Mouse (Mus musculus): ENCODE measurements around the gene Gatb.

Gene Gatb

DNA sequence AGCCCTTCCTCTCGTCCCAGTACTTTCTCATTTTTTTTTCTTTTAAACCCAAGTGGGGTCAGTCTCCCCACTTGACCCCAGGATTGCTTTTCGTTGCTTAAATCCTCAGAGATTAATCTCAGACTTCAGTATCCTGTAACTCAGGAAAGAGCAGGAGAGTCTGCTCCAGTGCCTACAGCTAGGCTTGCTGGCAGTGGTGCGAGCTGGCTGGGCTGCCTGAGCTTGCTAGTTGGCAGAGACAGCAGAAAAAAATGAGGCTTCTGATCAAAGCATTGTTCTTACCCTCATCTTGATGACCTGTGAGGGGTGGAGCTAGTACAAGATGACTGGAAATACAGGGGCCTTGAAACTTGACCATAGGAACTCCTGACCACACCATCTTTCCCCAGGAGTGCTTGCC, 20.5 kb downstream of the Gatb start:
- DNase-seq = no peak

DNA sequence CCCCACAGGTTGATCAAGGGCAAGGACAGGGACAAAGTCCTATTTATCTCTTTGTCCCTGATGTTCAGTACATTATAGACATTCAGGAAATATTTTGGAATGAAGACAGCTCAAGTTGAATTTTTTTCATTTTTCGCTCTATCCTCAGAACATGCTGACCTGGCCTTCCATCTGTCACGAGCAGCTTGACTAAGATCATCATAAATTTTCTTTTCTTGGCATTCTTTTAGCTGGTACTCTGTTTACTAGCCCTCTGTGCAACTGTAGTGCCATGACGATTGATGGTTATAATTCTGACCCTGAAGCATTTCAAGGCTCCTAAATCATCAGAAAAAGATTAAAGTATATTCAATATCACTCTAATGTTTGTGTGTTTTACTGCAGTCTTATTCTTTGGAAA, 25.6 kb downstream of the Gatb start:
- DNase-seq = no peak

GRCm38 (mm10) chr3:85601841-85602305, 28.0 kb downstream of the Gatb start:
- no peak for DNase-seq

GRCm38 (mm10) chr3:85603811-85604210, 29.9 kb downstream of the Gatb start:
- DNase-seq = no peak

GRCm38 (mm10) chr3:85606912-85607311, 33.0 kb downstream of the Gatb start:
- DNase-seq = no peak

DNA sequence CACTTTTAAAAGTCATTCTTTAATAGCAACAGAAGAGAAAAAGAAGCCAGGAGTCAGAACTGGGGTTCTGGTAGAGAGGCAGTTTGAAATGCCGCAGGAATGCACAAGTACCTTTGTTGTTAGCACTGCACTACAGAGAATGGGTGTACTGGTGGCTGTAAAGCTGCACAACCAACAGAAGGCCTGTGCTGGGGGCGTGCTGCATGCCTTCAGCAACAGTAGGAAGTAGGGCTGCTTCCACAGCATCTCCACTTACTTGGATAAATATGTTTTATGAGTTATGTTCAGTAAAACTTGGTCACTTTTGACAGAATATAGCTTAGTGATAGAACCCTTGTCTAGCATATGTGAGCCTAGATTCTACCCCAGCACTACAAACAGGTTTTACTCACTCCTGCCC, 33.8 kb downstream of the Gatb start:
- no peak for DNase-seq

DNA sequence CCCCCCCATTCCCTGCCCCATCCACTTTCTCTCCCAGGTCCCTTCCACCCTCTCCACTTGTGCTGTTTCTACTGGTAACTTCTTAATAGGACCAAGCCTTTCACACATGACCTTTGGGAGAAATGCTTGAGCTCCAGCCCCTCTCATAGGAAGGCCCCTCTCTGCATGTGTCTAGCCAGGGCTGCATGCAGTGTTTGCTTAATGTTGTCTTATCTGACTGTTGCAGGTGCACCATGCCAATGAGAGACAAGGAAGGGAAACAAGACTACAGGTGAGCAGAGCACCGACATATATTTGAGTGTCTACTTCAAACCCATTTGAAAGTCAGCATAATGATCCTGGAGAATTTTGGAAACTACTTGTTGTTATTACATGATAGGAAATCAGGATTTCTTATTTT, 42.5 kb downstream of the Gatb start:
- no peak for DNase-seq

DNA sequence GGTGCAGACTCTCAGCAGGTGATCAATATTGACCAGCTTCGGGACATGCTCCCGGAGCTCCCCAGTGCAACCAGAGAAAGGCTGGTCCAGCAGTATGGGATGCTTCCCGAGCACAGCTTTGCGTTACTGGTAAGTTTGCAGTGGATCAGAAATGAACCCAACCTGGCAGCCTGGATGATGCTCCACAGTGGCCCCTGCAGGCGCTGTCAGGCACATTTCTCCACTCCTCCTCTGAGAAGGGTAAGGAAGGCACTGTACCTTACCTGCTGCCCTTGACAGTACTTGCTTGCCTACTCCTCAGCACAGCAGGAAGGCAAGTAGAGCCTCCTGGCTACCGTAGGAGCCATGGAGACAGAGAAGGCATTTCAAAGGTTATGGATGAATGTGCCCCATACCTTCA, 45.0 kb downstream of the Gatb start:
- DNase-seq = peak; percentile 40

DNA sequence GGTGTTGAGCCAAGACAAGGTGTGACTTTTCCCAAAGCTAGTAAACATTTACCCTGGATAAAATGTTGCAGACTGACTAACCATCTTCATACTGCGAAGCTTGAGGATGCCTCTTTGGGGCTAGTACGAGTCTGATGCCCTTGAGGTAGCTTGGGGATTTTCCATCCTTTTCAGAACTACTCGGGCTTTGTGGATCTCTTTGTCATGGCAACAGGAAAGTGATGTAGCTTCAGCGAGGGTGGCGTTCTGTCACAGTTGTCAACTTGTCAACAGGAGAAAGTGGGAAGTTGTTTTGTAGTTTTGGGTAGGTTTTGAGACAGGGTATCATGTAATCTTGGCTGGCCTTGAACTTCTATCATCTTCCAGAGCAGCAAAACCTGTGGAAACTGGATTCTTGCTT, 45.4 kb downstream of the Gatb start:
- DNase-seq = no peak

DNA sequence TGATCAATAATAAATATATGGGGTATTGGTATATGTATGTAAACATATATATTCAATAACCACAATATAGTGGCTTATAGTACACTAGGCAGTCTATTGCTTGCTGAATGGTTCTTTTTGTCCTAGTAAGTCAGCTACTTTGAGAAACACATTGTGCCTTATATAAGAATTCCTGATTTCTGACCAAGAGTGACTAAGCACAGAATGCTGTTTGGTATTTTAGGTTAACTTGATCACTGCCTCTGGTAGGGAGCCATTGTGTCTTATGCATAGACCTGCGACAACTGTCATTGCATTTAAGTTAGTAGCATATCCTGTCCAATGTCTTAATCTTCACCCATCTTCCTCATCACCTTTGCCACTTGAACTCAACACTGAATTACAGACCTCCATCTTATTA, 45.8 kb downstream of the Gatb start:
- no peak for DNase-seq

GRCm38 (mm10) chr3:85629895-85630510, 56.1 kb downstream of the Gatb start:
- DNase-seq = no peak

DNA sequence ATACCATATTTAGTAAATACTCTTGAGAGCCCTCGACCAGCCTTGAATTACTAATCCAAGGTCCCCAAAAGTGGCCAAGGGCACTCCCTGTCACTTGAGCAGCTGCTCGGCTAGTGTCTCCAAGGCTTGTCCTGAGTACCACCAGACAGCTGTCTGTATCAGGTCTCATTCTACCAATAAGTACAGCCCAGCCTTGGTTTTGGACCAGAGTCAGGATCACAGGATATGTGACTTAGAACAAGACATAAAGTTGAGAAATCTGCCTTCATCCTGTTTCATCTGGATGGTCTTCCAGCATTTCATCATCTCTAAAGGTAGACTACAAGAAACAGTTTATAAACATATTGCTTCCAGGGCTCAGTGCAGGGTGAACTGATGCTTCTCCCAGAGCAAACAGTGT, 59.8 kb downstream of the Gatb start:
- DNase-seq = no peak

DNA sequence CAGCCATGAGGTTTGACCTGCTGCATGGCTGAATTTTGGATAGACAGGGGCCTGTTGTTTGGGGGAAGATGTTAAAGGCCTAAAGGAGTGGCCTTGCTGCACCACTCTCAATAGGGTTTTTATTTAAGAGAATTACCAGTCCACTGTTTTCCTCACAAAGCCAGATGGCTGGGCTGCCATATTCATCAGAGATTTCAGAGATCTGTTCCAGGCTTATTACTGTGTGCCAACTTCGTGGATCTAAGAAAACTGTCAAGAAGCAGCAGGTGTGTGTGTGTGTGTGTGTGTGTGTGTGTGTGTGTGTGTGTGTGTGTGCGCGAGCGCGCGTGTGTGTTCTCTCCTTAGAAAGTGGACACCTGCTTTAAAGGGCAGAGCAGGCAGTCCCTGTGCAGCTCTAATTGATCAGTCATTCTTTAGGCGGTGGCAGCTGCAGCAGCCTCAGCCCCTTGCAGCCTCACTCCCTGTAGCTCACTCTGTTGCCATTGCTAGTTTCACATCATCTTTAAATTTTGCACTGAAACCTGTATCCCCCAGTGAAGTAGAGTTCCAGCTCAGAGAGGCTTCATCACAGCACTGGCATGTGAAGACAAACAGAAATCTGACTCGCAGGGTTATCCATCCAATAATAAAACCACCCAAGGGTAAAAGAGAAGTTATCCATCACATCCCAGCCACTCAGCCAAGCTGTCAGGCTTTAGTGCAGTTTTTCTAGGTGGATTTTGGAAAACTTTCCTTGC, 60.6 kb downstream of the Gatb start:
- DNase-seq = no peak

DNA sequence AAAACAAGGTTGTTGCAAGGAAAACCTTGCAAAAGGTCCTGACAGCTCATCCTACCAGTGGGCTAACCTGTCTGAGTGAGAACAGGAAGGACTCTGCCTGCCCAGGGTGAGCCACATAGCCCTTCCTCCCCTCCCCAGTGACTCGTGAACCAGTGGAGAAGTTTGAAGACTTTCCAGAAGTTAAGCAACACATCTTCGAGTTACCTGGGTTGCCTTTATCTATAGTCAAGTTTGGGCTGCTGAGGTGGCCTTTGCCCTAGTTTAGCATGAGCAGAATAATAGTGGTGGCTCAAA, 61.2 kb downstream of the Gatb start:
- DNase-seq = no peak

DNA sequence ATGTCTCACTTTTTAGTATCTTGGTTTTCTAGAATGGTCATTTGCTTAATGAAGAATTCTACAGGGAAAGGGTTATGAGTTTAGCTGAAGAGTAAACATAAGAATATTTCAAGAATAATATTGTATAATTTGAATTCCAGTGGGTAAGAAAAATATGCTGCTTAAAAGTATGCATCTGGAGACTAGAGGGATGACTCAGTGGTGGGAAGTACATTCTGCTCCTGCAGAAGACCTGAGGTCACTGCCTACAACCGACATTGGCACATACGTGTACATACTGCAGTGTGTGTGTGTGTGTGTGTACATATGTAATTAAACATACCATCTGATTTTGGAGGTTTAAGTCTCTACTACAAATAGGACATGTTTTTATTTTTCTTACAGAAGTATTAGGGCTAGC, 61.7 kb downstream of the Gatb start:
- DNase-seq = no peak

DNA sequence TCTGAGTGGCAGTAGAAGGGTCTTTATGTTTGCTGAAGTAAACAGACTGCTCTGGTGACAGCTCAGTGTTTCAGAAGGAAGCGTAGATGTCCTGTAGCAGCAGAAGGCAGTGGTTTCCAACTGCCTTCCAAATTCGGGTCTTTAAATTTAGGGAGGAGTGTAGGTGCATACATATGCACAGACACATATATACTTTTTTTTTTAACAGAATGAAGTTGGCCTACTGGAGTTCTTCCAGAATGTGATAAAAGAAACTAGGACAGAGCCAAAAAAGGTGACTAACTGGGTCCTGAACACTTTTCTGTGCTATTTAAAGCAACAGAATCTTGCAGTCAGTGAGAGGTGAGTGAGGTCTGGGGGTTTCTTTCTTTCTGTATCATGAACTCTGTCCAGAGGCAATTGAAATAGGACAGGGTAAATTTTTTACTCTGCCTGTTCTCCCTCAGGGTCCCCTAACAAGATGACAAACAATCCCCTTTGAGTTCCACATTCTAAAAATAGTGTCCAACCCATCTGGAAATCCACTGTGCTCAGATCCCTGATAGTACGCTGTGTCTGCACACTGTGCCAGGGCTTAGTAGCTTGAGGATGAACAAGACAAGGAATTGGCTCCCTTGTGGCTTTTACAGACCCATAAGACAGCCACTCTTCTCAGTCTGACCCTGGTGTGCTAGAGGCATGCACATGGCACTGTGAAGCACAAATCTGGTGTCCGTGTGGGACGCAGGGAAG, 63.0 kb downstream of the Gatb start:
- DNase-seq = no peak

GRCm38 (mm10) chr3:85641751-85642150, 67.8 kb downstream of the Gatb start:
- DNase-seq = no peak

- DNase-seq = no peak
Measured at GRCm38 (mm10) chr3:85644814-85645213, 70.9 kb downstream of the Gatb start.

DNA sequence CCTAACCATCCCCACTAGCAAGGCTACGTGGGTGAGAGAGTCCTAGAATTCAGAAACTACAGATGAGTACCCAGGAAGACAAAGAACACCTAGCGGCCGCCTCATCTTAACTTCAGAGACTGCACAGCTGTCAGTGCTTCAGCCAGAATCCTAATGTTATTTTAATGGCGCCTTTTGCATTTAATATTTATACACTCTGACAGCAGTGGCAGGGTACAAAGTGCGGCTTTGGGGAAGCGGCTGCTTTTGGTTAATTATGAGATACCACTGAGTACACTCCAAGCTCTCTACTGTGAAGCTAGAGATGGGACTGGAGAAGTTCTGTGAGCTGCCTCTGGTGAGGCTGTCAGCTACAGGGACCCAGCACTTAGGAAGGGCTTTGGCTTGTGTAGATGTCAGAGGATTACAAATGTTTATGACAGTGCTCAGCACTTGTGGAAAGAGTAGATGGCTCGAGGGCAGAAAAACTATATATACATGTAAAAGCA, 71.6 kb downstream of the Gatb start:
- DNase-seq = no peak

- peak; percentile 64 for DNase-seq
Measured at GRCm38 (mm10) chr3:85649176-85649575, 75.3 kb downstream of the Gatb start.

DNA sequence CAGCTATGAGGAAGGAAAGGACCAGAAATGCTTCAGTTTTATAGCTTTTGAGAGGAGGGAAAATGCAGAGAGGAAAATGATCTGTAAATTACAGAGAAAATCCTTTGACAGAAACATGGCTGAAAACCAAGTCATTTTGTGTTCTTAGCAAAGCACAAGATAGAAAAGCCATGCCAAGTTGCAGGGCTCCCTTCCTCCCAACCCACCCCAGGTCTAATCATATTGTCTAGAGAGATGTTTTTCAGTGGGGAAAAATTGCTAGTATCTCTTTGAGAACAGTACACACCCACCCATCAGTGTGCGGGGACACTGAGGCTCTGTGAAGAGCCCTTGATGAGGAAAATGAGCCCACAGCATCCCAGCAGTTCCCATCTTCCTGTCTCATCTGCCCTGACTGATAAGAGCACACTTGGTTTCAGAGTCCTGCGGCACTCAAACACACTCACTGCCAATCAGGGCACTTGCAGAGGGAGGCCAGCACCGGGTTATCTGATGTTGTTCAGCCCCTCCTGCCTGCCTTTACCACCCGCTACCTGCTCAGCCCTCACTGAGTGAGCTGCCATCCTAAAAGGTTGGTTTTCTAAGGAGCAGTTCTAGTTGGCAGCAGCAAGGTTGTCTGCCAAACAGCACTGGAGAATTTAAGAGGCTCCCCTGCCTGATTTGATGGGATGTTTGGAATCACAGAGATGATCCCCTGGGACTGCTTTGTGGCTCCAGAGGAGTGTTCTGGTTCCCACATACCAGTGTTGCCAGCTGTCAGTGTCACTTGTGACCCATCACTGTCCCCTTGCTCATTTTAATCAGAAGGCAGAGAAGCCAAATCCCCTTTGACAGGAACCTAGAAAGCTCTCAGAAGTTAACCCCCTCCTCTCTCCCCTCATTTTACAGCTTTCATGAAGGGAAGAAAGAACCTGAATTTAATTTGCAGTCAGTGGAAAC, 79.1 kb downstream of the Gatb start:
- DNase-seq = no peak

DNA sequence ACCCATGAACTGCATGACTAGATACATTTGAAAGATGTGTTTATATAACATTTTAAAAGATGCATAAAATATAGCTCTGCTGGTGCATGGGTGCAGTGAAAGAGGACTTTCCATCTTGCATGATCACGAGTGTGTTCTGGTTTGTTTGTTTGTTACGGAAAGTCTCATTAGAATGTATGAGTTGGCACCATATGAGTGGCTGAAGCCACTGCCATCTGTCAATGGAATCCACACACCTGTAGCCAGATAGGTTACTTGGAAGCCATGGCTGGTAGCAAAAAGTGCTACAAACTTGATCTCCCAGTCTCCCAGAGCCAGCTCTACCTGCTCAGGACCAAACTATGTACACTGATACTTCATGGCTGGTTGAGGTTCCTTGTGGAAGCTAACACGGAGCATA, 81.6 kb downstream of the Gatb start:
- no peak for DNase-seq

GRCm38 (mm10) chr3:85659681-85660080, 85.8 kb downstream of the Gatb start:
- no peak for DNase-seq

Measured in cerebellum, adult 8-10 months (tissue).